Mouse (Mus musculus): Measurements from ENCODE around the gene Ccser1.

DNA sequence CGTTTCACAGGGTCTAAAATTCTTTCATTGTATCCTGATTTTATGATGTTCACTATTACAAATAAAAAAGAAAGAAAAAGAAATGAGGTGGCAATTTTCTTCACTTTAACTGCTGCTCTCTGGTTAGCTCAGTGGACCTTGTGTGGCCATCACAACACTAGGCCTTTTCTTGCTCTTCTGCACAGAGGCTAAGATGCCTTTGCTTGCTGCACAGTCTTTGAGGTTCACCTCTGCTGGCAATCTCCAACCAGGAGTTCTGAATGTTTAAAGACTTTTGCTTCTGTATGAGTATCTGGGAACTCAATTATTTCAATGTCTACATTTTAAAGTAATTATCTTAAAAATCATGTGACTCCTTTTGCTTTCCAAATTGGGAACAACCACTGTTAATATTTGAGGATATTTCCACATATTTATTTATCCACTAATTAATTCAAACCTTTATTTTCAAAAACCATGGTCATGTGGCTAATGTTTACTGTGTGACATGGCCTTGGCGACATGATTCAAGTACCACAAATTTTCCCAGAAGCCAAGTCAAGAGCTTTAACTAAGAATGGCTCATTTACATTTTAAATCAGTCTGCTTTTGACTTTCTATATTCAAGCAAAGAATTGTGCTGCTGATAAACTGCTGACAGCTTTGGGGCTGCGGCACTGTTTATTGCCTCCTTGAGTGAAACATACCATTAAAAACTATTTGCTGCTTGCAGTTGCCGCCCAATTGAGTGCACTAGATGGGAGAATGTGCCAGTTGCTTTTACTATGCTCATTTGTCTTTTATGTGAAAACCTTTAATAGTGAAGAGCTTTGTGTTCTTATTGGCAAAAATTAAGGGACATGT lies 312.1 kb downstream of the Ccser1 start:
- TF ChIP-seq EP300 (optimal IDR thresholded peaks at IDR 0.05) (no peak), CTCF (IDR thresholded peaks at IDR 0.05; ENCODE audit: low read depth) (no peak)

Measured in stomach, postnatal 0 days (tissue).